Mouse (Mus musculus) telencephalon, adult 2 months (tissue): ENCODE data around the gene Gm21913.
"Not testable (repeated sequence)": the region's sequence is repeated elsewhere in the genome, so short reads cannot be mapped to it uniquely, and the experiment has no call there.

ENCODE experiments used
- DNase-seq: peaks from one replicate; pipeline ENCODE4 v3.0.0-alpha.2; 2011; ENCODE audit warnings: low read depth, low spot score

Gene Gm21913

GRCm38 (mm10) chrY:74623596-74623995, at the start of gene Gm21913:
Gene Gm21913 (plus strand): TSS chrY:74623896.
- DNase-seq, result not testable (repeated sequence)
